Mouse (Mus musculus) E14TG2a.4 (cell line): ENCODE measurements around the gene Slc12a3.

Experiments
- CTCF ChIP-seq: conservative IDR thresholded peaks from 2 replicates; pipeline ENCODE4 v1.5.1; 2014; ENCODE audit warnings: low read length
- NANOG ChIP-seq: IDR thresholded peaks from 2 replicates; pipeline ENCODE4 v1.6.1; 2014; ENCODE audit warnings: borderline replicate concordance, low read length, mixed read lengths
- POU5F1 ChIP-seq: IDR thresholded peaks from 2 replicates; pipeline ENCODE4 v1.6.1; 2014; ENCODE audit warnings: low read length, borderline replicate concordance

GRCm38 (mm10) chr8:94363906-94364305 is 34.9 kb downstream of the Slc12a3 start:
- TF ChIP-seq CTCF (no peak), POU5F1 (no peak), NANOG (no peak)
